Mouse (Mus musculus) MEL (cell line): ENCODE data around the gene Sult5a1.

ENCODE experiments used
- CTCF ChIP-seq, 3 experiments: IDR thresholded peaks in 2 of 3; conservative IDR thresholded peaks in 1 of 3; 2 replicates each; pipeline ENCODE4 v1.5.1; 2011 to 2012; ENCODE audit warnings: low read length in 3 of 3, low read depth in 2 of 3, mild to moderate bottlenecking in 2 of 3, improper control_type of control experiment in 1 of 3, inconsistent platforms in 1 of 3, mixed read lengths in 1 of 3, moderate library complexity in 1 of 3; ENCODE audit not compliant: control insufficient read depth in 1 of 3, insufficient read depth in 1 of 3, poor library complexity in 1 of 3, severe bottlenecking in 1 of 3
- HCFC1 ChIP-seq: IDR thresholded peaks from 2 replicates; pipeline ENCODE4 v1.6.1; 2012; ENCODE audit warnings: low read depth, mild to moderate bottlenecking, inconsistent platforms, low read length, improper control_type of control experiment, moderate library complexity
- MAFK ChIP-seq: IDR thresholded peaks from 2 replicates; pipeline ENCODE4 v1.6.1; 2011; ENCODE audit warnings: low read depth, mild to moderate bottlenecking, low read length, improper control_type of control experiment, borderline replicate concordance
- MEF2A ChIP-seq: IDR thresholded peaks from 2 replicates; pipeline ENCODE4 v1.6.1; 2014; ENCODE audit warnings: low read depth, mild to moderate bottlenecking, inconsistent platforms, low read length, improper control_type of control experiment; ENCODE audit not compliant: poor library complexity, insufficient replicate concordance, severe bottlenecking; ENCODE audit errors: extremely low read depth
- POLR2A ChIP-seq, 2 experiments: IDR thresholded peaks; 2 replicates each; pipeline ENCODE4 v1.6.1; 2011 to 2012; ENCODE audit warnings: low read length in 2 of 2, mild to moderate bottlenecking in 2 of 2, control low read depth in 1 of 2, improper control_type of control experiment in 1 of 2, low read depth in 1 of 2, moderate library complexity in 1 of 2; ENCODE audit not compliant: control insufficient read depth in 1 of 2, insufficient read depth in 1 of 2, poor library complexity in 1 of 2
- RCOR1 ChIP-seq: IDR thresholded peaks from 2 replicates; pipeline ENCODE4 v1.6.1; 2012; ENCODE audit warnings: low read depth, mild to moderate bottlenecking, inconsistent platforms, low read length, improper control_type of control experiment
- ZNF384 ChIP-seq: IDR thresholded peaks from 2 replicates; pipeline ENCODE4 v1.6.1; 2012; ENCODE audit warnings: low read depth, mild to moderate bottlenecking, inconsistent platforms, low read length, improper control_type of control experiment

DNA sequence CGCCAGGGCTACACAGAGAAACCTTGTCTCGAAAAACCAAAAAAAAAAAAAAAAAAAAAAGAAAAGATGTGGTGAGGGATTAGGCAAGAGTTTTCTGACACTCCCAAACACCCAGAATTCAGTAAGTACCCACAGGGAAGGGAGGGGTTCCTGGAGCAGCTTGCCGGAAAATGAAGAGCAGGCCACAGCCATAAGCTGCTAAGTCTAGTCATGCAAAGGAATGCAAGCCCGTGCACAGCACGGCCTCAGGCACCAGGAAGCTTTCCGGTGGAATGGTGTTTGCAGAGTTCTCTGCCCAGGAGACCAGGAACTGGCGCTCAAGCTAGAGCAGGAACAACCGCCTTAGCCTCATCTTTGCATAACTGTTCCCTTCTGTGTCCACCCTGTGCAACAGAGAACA, 57.8 kb downstream of the Sult5a1 start:
- TF ChIP-seq CTCF (IDR thresholded peaks at IDR 0.05 in 2 of 3, conservative IDR thresholded peaks at IDR 0.05 in 1 of 3; ENCODE audit: control insufficient read depth in 1 of 3, insufficient read depth in 1 of 3, low read depth in 2 of 3, low read length in 3 of 3, poor library complexity in 1 of 3, severe bottlenecking in 1 of 3) (no peak), POLR2A (IDR thresholded peaks at IDR 0.05; ENCODE audit: control insufficient read depth in 1 of 2, insufficient read depth in 1 of 2, low read depth in 1 of 2, low read length in 2 of 2, poor library complexity in 1 of 2) (no peak), MEF2A (no peak), MAFK (no peak), ZNF384 (no peak), HCFC1 (no peak), RCOR1 (no peak)
